25 mouse cellular contexts compared by ENCODE assay signal in the genomic region with DNA sequence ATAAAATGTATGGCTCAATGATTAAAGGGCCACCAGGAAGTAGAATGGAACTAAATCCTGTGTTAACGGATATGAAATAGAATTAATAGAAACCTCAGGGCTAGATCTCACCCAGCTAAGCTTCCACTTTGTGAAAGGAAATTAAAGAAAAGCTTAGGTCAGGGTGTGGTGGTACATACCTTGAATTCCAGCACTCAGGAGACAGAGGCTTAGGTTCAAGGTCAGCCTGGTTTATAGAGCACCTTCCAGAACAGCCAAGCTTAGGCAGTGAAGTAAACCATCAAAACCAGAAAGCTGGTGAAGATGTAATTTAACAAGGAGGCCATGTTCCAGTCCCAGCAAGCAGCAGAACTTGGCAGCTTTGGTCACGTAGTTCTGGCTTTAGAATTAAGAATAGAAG.
"Had no signal": no experiment of that assay in that cellular context is flagged by ENCODE, and none has a peak within 500 bp of the region (broad histone marks: within the 10 kb centered on the region; RNA-seq: fewer than 3 reads in every experiment).

No protein-coding gene starts in this region.

- H3K9ac ChIP-seq: heart, embryonic 13.5 days; heart, embryonic 15.5 days; hindbrain, embryonic 13.5 days; hindbrain, embryonic 15.5 days; kidney, embryonic 15.5 days; limb, embryonic 13.5 days; limb, embryonic 15.5 days; liver, embryonic 12.5 days; liver, embryonic 14.5 days had no signal

- H3K9me3 ChIP-seq: heart, embryonic 15.5 days; hindbrain, embryonic 13.5 days; hindbrain, embryonic 15.5 days; kidney, embryonic 15.5 days; limb, embryonic 15.5 days had no signal

- H3K27me3 ChIP-seq: hindbrain, embryonic 13.5 days; hindbrain, embryonic 15.5 days; kidney, embryonic 15.5 days; limb, embryonic 13.5 days; limb, embryonic 15.5 days; liver, embryonic 12.5 days had no signal

- DNase-seq: gastrocnemius, postnatal 14 days; gastrocnemius, postnatal 36 days; heart, adult 11 months; heart, adult 2 months; heart, postnatal 14 days; heart, postnatal 36 days; kidney, adult 11 months; kidney, adult 2 months; kidney, adult 9 months; kidney, postnatal 14 days; kidney, postnatal 36 days; left cerebral cortex, postnatal 4 days had no signal

- H3K27ac ChIP-seq: heart, adult 2 months; heart, embryonic 13.5 days; heart, embryonic 15.5 days; hindbrain, embryonic 13.5 days; hindbrain, embryonic 15.5 days; hindbrain, postnatal 0 days; kidney, embryonic 15.5 days; kidney, postnatal 0 days; layer of hippocampus, adult 2 months; left cerebral cortex, adult 2 months; limb, embryonic 13.5 days; limb, embryonic 15.5 days; liver, embryonic 12.5 days; liver, embryonic 14.5 days had no signal

- H3K4me1 ChIP-seq: heart, embryonic 13.5 days; heart, embryonic 15.5 days; hindbrain, embryonic 15.5 days; kidney, embryonic 15.5 days; limb, embryonic 15.5 days; liver, embryonic 12.5 days had no signal

- H3K4me3 ChIP-seq: heart, adult 2 months; heart, embryonic 13.5 days; heart, embryonic 15.5 days; hindbrain, embryonic 13.5 days; hindbrain, embryonic 15.5 days; kidney, embryonic 15.5 days; layer of hippocampus, adult 2 months; left cerebral cortex, adult 2 months; limb, embryonic 13.5 days; limb, embryonic 15.5 days; liver, embryonic 12.5 days had no signal
